Mouse (Mus musculus): ENCODE measurements around the gene Trim43b.
"Not testable (repeated sequence)": the region's sequence is repeated elsewhere in the genome, so short reads cannot be mapped to it uniquely, and the experiment has no call there.

The Trim43b gene

GRCm38 (mm10) chr9:89092735-89093134, at the start of gene Trim43b:
Trim43b (minus strand) TSS chr9:89092835.
- DNase-seq, result not testable (repeated sequence)

- not testable (repeated sequence) for DNase-seq
Observed at GRCm38 (mm10) chr9:89104576-89104975, 11.9 kb upstream of the Trim43b start.

- DNase-seq, result not testable (repeated sequence)
Observed at GRCm38 (mm10) chr9:89086746-89087145, 5.9 kb downstream of the Trim43b start.

DNA sequence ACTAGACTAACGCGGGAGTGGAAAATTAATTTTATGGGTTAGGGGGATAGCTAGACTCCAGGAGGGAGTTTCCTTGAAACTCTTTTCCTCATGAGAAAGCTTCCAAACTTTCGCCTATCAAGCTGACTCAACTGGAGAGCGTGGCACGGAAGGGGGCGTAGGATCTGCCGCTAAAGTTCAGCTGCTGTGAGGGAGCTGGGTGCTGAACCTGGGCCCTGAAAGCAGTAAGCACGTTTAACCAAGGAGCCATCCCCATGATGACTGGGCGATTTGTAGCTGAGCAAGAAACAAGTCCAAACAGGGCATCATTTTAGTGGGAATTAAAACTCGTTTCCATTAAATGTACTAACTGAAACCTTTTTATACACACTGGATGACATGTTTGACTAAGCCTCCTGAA, 13.0 kb downstream of the Trim43b start:
- not testable (repeated sequence) for DNase-seq

DNA sequence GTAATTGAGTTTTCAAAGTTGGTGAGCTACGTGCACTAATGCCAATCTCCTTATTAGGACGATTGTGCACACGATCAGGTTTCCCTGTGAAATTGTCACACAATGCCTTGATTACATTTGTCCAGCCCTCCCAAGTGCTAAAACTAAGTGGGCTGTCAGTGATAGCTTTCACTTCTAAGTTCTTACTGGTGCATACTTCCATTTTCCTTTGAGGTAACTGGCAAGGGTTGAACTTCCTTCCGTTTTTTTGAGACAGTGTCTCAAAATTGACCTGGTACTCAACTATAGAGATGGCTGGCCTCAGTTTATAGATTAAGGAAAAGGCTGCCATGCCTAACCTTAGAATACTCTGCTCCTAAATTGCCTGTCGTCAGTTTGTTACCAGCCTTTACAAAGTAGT, 16.1 kb downstream of the Trim43b start:
- not testable (repeated sequence) for DNase-seq

DNA sequence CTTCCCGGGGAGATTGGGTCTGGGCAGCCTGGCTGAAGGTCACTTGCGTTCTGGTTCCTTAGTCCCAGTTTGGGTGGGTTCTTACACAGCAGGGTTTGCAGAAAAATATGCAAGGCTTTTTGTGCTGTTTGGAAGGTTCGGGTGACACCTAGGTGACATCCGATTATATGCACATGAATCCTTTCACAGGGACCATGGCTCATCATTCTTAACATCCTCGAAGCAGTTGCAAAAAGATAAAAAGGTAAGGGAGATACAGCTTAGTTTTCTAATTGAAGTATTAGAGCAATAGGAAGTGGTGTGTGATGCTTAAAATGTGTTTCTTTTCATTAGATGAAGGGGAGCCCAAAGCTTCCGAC, 25.5 kb downstream of the Trim43b start:
- DNase-seq, result not testable (repeated sequence)

GRCm38 (mm10) chr9:89066378-89067142, 26.1 kb downstream of the Trim43b start:
- peak; percentile 75 for DNase-seq

Data from cerebellum, adult 8-10 months (tissue).